Mouse (Mus musculus) ovary, postnatal 14 days (tissue): Measurements from ENCODE around the gene Gm10382.
"Not testable (repeated sequence)": the region's sequence is repeated elsewhere in the genome, so short reads cannot be mapped to it uniquely, and the experiment has no call there.

Source experiments
- DNase-seq: peaks from one replicate; pipeline ENCODE4 v3.0.0; 2022; ENCODE audit warnings: low spot score

Gm10382 gene

DNA sequence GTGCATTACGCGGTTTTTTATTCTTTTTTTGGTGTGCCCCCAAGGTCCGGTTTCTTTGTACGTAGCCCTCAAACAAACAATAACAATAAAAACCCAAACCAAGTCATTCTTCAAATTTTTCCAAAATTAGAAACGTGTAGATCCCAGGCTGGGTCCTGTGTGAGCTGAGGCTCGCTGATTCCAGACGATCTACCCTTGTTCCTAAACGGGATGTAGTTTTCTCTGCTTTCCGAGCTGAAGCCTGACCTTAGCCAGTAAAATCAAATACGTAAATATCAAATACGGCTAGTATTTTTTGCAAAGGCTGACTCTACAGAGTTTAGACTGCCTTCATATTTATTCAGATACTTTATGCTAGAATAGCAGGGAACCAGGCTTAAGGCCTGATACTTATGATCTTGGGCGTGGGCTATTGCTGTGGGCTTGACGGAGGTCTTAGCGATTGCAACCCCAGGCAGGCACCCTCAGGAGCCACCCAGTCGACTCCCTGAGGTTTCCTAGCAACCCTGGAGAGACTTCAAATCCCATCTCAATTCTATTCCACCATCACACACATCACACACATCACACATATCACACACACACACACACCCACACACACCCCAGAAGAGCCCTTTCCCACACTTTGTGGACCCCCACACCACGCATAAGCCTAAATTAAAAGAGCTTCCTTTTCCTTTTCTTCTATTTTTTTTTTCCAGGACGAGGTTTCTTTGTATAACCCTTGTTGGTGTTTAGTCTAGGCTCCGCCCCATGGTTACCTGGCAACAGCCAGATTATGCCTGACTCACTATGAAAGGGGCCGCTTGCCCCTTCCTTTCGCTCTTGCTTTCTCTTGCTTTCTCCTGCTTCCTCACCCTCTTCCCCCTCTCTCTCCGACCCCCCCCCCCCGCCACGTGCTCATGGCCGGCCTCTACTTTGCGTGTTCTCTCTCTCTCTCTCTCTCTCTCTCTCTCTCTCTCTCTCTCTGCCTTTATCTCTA lies 4.8 kb downstream of the Gm10382 start:
- DNase-seq, result peak; percentile 52

GRCm38 (mm10) chr5:125395008-125395407 lies 5.9 kb downstream of the Gm10382 start:
- DNase-seq, result no peak

GRCm38 (mm10) chr5:125400903-125401302 lies 11.8 kb downstream of the Gm10382 start:
- DNase-seq, result no peak

- no peak for DNase-seq
Observed at GRCm38 (mm10) chr5:125402476-125402875, 13.4 kb downstream of the Gm10382 start.

DNA sequence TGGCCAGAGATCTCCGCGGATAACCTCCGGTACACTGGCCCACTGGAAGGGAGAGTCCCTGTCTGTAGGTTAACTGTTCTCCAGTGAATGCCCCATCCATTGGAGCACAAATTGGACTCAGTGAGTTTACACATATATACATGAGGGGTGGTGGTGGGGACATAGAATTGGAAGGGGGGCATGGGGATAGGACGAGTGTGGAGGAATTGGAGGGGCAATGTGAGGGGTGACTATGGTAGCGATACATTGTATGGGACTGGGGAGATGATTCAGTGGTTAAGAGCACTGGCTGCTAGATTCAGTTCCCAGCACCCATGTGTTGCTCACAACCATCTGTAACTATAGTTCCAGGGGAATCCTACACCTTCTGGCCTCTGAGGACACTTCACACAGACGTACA lies 13.9 kb downstream of the Gm10382 start:
- no peak for DNase-seq

GRCm38 (mm10) chr5:125403481-125404465 lies 14.7 kb downstream of the Gm10382 start:
- peak; percentile 67 for DNase-seq

DNA sequence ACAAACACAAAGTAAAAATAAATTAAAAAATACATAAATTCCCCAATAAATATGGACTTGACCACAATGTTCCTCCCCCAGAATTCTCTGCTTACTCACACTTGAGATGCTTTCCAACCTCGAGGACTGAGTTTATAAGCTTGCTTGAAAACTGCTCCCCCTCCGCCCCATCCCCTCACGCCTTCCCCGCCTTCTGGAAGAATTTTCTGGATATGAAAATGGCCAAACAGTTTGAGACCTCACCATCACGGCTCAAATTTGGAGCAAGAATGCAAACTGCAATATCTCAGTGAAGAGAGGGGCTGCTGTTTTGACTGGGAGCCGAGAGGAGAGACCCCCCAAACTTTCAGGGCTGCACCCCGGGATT lies 15.4 kb downstream of the Gm10382 start:
- DNase-seq, result no peak

- DNase-seq, result peak; percentile 42
Observed at GRCm38 (mm10) chr5:125404903-125405545, 15.9 kb downstream of the Gm10382 start.

GRCm38 (mm10) chr5:125405546-125406248 lies 16.6 kb downstream of the Gm10382 start:
- peak; percentile 88 for DNase-seq

GRCm38 (mm10) chr5:125406322-125407016 lies 17.3 kb downstream of the Gm10382 start:
- peak; percentile 52 for DNase-seq

GRCm38 (mm10) chr5:125407020-125407830 lies 18.1 kb downstream of the Gm10382 start:
- no peak for DNase-seq

- no peak for DNase-seq
Observed at GRCm38 (mm10) chr5:125407910-125408575, 18.9 kb downstream of the Gm10382 start.

GRCm38 (mm10) chr5:125408842-125409241 lies 19.7 kb downstream of the Gm10382 start:
- DNase-seq, result peak; percentile 79

DNA sequence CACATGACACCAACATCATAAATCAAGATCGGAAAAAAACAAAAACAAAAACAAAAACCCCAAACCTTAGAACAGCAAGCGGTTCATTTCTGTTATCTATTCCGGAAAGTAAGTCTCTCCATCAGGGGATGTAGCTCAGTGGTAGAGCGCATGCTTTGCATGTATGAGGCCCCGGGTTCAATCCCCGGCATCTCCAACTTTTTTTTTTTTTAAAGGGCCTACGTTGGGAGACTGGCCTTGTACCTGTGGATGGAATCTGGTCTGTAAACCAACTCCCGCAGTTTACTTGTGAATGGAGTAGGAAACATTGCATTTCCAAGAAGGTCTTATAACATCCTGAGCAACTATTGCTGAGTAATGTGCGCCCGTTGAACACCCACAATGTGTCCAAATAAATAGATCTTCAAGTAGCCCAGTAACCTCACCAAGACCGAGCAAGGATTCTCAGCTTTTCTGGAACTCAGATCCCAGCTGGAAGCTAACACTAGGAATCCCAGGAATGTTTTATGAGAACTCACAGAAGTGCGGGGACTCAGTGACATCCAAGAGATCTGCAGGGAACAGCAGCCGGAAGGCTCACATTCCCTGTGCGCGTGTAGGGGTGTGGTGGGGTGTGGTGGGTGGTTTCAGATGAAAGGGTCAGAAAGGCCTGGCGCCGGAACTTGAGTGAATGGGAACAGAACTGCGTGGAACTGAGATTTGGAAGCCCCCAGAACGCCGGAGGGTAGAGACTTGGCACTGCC lies 20.4 kb downstream of the Gm10382 start:
- DNase-seq, result peak; percentile 42

GRCm38 (mm10) chr5:125411972-125412530 lies 22.9 kb downstream of the Gm10382 start:
- no peak for DNase-seq

DNA sequence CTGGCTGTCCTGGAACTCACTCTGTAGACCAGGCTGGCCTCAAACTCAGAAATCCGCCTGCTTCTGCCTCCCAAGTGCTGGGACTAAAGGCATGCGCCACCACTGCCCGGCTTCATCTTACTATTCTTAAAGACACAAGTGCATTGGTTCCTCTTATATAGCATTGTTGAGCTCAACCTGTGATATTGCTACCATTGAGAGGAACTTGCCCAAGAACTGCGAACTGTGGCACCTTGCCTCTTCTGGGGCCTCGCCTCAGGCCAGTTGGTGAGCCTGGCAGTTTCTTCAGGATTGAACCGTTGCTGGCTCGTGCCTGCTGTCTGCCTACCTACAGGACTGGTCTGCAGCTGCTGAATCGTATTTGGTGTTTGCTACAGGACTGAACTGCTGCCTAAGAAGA lies 23.4 kb downstream of the Gm10382 start:
- not testable (repeated sequence) for DNase-seq

DNA sequence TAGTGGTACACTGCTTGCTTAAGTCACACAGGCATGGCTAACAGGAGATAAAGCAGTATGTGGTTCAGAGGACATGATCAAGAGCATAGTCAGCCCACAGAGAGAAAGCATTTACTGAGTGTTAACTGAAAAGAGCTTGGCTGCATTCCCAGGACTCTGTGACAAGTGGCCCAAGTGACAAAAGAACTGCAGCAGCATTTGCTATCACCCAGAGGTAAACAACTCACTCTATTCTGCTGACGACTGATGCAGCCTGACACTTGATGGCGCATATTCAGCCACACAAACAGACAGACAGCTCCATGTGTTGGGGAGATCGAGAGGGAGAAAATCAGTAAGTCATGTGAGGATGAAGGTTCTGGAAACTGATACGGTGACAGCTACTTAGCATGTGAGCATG lies 24.6 kb downstream of the Gm10382 start:
- DNase-seq, result no peak

GRCm38 (mm10) chr5:125416183-125416582 lies 27.1 kb downstream of the Gm10382 start:
- DNase-seq, result no peak
